In the genomic region with DNA sequence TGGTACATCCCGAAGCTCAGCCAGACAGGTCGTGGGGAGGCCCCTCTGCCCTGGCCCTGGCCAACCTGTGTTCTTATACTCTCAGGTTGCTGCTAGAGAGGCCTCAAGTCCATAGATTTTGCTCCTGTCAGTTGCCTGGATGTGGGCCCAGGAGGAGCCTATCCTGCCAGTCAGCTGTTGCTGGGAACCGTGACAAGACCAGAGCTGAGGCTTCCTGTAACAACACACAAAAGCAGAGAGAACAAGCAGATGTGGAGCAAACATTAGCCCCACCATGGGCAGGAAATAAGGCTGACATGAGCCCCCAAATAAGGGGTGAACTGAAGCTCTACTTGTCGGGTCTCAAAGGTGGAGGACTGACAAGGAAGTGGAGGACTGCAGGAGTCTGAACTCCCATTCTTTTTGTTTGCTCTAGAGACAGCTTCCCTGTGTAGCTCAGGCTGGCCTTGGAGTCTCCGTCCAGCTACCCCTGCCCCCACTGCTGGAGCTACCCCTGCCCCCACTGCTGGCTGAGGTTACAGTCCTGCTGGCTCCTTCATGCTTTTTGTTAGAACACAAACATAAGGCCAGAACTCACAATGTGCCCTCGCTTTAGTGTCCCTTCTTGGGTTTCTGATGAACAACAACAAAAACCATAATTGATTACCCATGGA, we compare ENCODE assay signal across 7 mouse cellular contexts. TPM values are rescaled to one million over a fixed set of nuclear protein-coding genes. Genes with fewer than 3 reads are reported as not detected.
DNase-seq lines count a peak whose midpoint lies in the region; ATAC-seq and TF ChIP-seq lines count a peak whose summit lies in the region.

No protein-coding gene starts in this region.

- 40% methylated on average over 6 of the region's 6 CpGs for WGBS in hindbrain, postnatal 0 days

- H3K27ac ChIP-seq in hindbrain, postnatal 0 days: 0 out of 2 replicates have a peak overlapping the region, but pooled peaks have one; percentile 7

- TF ChIP-seq CTCF in hindbrain, postnatal 0 days (IDR thresholded peaks at IDR 0.05; ENCODE audit: low read depth): no peak

- ATAC-seq in hindbrain, postnatal 0 days: no peak

- no peak overlapping the region for H3K4me2 ChIP-seq in hindbrain, postnatal 0 days (ENCODE audit: low read depth, low read length)

- 0 out of 2 replicates have a peak, but pooled peaks cover 8% of the 10 kb centered on the region for H3K4me1 ChIP-seq in hindbrain, postnatal 0 days (ENCODE audit: insufficient read depth, low read length)

- H3K27me3 ChIP-seq in hindbrain, postnatal 0 days (ENCODE audit: insufficient read depth, low read length): no peaks in the 10 kb centered on the region

- no peaks in the 10 kb centered on the region for H3K36me3 ChIP-seq in hindbrain, postnatal 0 days (ENCODE audit: insufficient read depth, low read length)

- H3K9ac ChIP-seq in hindbrain, postnatal 0 days (replicated peaks; ENCODE audit: low read length): no peak overlapping the region

- no peak overlapping the region for H3K4me3 ChIP-seq in hindbrain, postnatal 0 days (ENCODE audit: low read length)

- DNase-seq in right cerebral cortex, postnatal 10 days (ENCODE audit: low spot score in 2 of 2): peak; percentile 41 to 43
- DNase-seq in right cerebral cortex, adult 2 months (ENCODE audit: low spot score in 2 of 2): no peak
- DNase-seq in cerebellum, postnatal 25 days: peak; percentile 28 to 37
- peak; percentile 46 for DNase-seq in hindbrain, postnatal 0 days (ENCODE audit: low spot score)
- DNase-seq in ovary, postnatal 10 days (ENCODE audit: low spot score): peak; percentile 36
- no peak for DNase-seq in B cell, adult 2 months
- DNase-seq in frontal cortex, postnatal 36 days (ENCODE audit: low spot score in 2 of 2): no peak

- H3K9me3 ChIP-seq in hindbrain, postnatal 0 days (ENCODE audit: low read length): no peaks in the 10 kb centered on the region

RNA-seq across cellular contexts. Expression of a gene that starts 29.7 kb away (rescaled TPM):
- total RNA-seq in hindbrain, postnatal 0 days (2014; rRNA removed): 1.5 and 1.7 TPM in 2 replicates
- 1.7 and 2.9 TPM in 2 replicates for polyA plus RNA-seq in hindbrain, postnatal 0 days (2015; fragmentation: Nextera tagmentation; extraction: Ambion mirVana)

RNA-seq across cellular contexts. Expression of a gene that starts 53.2 kb away (rescaled TPM):
- total RNA-seq in hindbrain, postnatal 0 days (2014; rRNA removed): 21.5 and 22.9 TPM in 2 replicates
- 8.0 and 8.9 TPM in 2 replicates for polyA plus RNA-seq in hindbrain, postnatal 0 days (2015; fragmentation: Nextera tagmentation; extraction: Ambion mirVana)

Comparison
In these comparisons a context has a peak if more than half of its experiments do, and no peak if none do; other contexts are left out.
1. DNase-seq: peak in right cerebral cortex, postnatal 10 days (2 of 2), cerebellum, postnatal 25 days (2 of 2), hindbrain, postnatal 0 days (single experiment) and ovary, postnatal 10 days (single experiment); none in right cerebral cortex, adult 2 months (0 of 2), B cell, adult 2 months (0 of 2) and frontal cortex, postnatal 36 days (0 of 2).